Mouse (Mus musculus): ENCODE results near the gene Acyp1. TPM values are rescaled to one million over a fixed set of nuclear protein-coding genes. Genes with fewer than 3 reads are reported as not detected.
A peak's percentile ranks its signal among the peaks of the same experiment; 100 is the strongest.

Acyp1 gene
- polyA plus RNA-seq, 1 experiment from 2014 or later = 71.4 TPM

- Histone ChIP-seq H3K4me2 (replicated peaks; ENCODE audit: low read depth, low read length) (peak overlapping the region; percentile 86), H3K4me3 (ENCODE audit: low read depth, low read length) (peak overlapping the region; percentile 79), H3K27ac (ENCODE audit: low read depth, low read length) (no peak overlapping the region), H3K9ac (ENCODE audit: low read depth, low read length) (peak overlapping the region; percentile 90), H3K4me1 (replicated peaks; ENCODE audit: control insufficient read depth, insufficient read depth, low read length) (peaks cover 5% of the 10 kb centered on the region; the same call in 1 of the 2 replicates), H3K27me3 (ENCODE audit: control insufficient read depth, insufficient read depth, low read length) (no peaks in the 10 kb centered on the region), H3K9me3 (ENCODE audit: control insufficient read depth, low read length) (no peaks in the 10 kb centered on the region), H3K36me3 (ENCODE audit: control insufficient read depth, insufficient read depth, low read length) (no peaks in the 10 kb centered on the region)
- peak; percentile 57 for ATAC-seq (ENCODE audit: low FRiP score)
- DNase-seq (ENCODE audit: low spot score) = no peak
- WGBS = 7% methylated on average over 10 of the region's 10 CpGs
Observed at GRCm38 (mm10) chr12:85279396-85280080, 8.7 kb downstream of the Acyp1 start.

GRCm38 (mm10) chr12:85278919-85279318 lies 9.3 kb downstream of the Acyp1 start:
- H3K4me3 ChIP-seq (ENCODE audit: low read depth, low read length) = no peak overlapping the region
- no peak overlapping the region for H3K4me2 ChIP-seq (replicated peaks; ENCODE audit: low read depth, low read length)
- H3K4me1 ChIP-seq (replicated peaks; ENCODE audit: control insufficient read depth, insufficient read depth, low read length) = peaks cover 5% of the 10 kb centered on the region; the same call in 1 of the 2 replicates
- no peak for DNase-seq (ENCODE audit: low spot score)
- H3K27ac ChIP-seq (ENCODE audit: low read depth, low read length) = no peak overlapping the region
- WGBS = 96% methylated on average over 10 of the region's 10 CpGs
- ATAC-seq (ENCODE audit: low FRiP score) = no peak
- H3K27me3 ChIP-seq (ENCODE audit: control insufficient read depth, insufficient read depth, low read length) = no peaks in the 10 kb centered on the region
- no peaks in the 10 kb centered on the region for H3K9me3 ChIP-seq (ENCODE audit: control insufficient read depth, low read length)
- no peak overlapping the region for H3K9ac ChIP-seq (ENCODE audit: low read depth, low read length)
- H3K36me3 ChIP-seq (ENCODE audit: control insufficient read depth, insufficient read depth, low read length) = no peaks in the 10 kb centered on the region

- ATAC-seq (ENCODE audit: low FRiP score) = no peak
- no peaks in the 10 kb centered on the region for H3K9me3 ChIP-seq (ENCODE audit: control insufficient read depth, low read length)
- WGBS = 70% methylated on average over 5 of the region's 5 CpGs
- peaks cover 5% of the 10 kb centered on the region; the same call in 1 of the 2 replicates for H3K4me1 ChIP-seq (replicated peaks; ENCODE audit: control insufficient read depth, insufficient read depth, low read length)
- H3K9ac ChIP-seq (ENCODE audit: low read depth, low read length) = no peak overlapping the region
- no peaks in the 10 kb centered on the region for H3K36me3 ChIP-seq (ENCODE audit: control insufficient read depth, insufficient read depth, low read length)
- DNase-seq (ENCODE audit: low spot score) = no peak
- H3K4me3 ChIP-seq (ENCODE audit: low read depth, low read length) = no peak overlapping the region
- no peaks in the 10 kb centered on the region for H3K27me3 ChIP-seq (ENCODE audit: control insufficient read depth, insufficient read depth, low read length)
- no peak overlapping the region for H3K4me2 ChIP-seq (replicated peaks; ENCODE audit: low read depth, low read length)
- H3K27ac ChIP-seq (ENCODE audit: low read depth, low read length) = no peak overlapping the region
Observed at GRCm38 (mm10) chr12:85276273-85276672, 12.0 kb downstream of the Acyp1 start.

GRCm38 (mm10) chr12:85273508-85273907 lies 14.7 kb downstream of the Acyp1 start:
- Histone ChIP-seq H3K36me3 (ENCODE audit: control insufficient read depth, insufficient read depth, low read length) (no peaks in the 10 kb centered on the region), H3K4me1 (replicated peaks; ENCODE audit: control insufficient read depth, insufficient read depth, low read length) (no peaks in the 10 kb centered on the region), H3K27ac (ENCODE audit: low read depth, low read length) (no peak overlapping the region), H3K4me3 (ENCODE audit: low read depth, low read length) (no peak overlapping the region), H3K27me3 (ENCODE audit: control insufficient read depth, insufficient read depth, low read length) (no peaks in the 10 kb centered on the region), H3K4me2 (replicated peaks; ENCODE audit: low read depth, low read length) (no peak overlapping the region), H3K9me3 (ENCODE audit: control insufficient read depth, low read length) (no peaks in the 10 kb centered on the region), H3K9ac (ENCODE audit: low read depth, low read length) (no peak overlapping the region)
- no peak for ATAC-seq (ENCODE audit: low FRiP score)
- DNase-seq (ENCODE audit: low spot score) = no peak
- 69% methylated on average over 10 of the region's 10 CpGs for WGBS

GRCm38 (mm10) chr12:85271843-85272206 lies 16.4 kb downstream of the Acyp1 start:
- DNase-seq (ENCODE audit: low spot score) = no peak
- 74% methylated on average over 4 of the region's 4 CpGs for WGBS
- no peak overlapping the region for H3K27ac ChIP-seq (ENCODE audit: low read depth, low read length)
- H3K4me3 ChIP-seq (ENCODE audit: low read depth, low read length) = no peak overlapping the region
- no peaks in the 10 kb centered on the region for H3K9me3 ChIP-seq (ENCODE audit: control insufficient read depth, low read length)
- no peak overlapping the region for H3K4me2 ChIP-seq (replicated peaks; ENCODE audit: low read depth, low read length)
- H3K9ac ChIP-seq (ENCODE audit: low read depth, low read length) = no peak overlapping the region
- ATAC-seq (ENCODE audit: low FRiP score) = no peak
- no peaks in the 10 kb centered on the region for H3K4me1 ChIP-seq (replicated peaks; ENCODE audit: control insufficient read depth, insufficient read depth, low read length)
- H3K27me3 ChIP-seq (ENCODE audit: control insufficient read depth, insufficient read depth, low read length) = no peaks in the 10 kb centered on the region
- H3K36me3 ChIP-seq (ENCODE audit: control insufficient read depth, insufficient read depth, low read length) = no peaks in the 10 kb centered on the region

- DNase-seq (ENCODE audit: low spot score) (no peak), ATAC-seq (ENCODE audit: low FRiP score) (no peak)
- Histone ChIP-seq H3K9ac (ENCODE audit: low read depth, low read length) (no peak overlapping the region), H3K4me3 (ENCODE audit: low read depth, low read length) (no peak overlapping the region), H3K27ac (ENCODE audit: low read depth, low read length) (no peak overlapping the region), H3K4me2 (replicated peaks; ENCODE audit: low read depth, low read length) (no peak overlapping the region), H3K36me3 (ENCODE audit: control insufficient read depth, insufficient read depth, low read length) (no peaks in the 10 kb centered on the region), H3K27me3 (ENCODE audit: control insufficient read depth, insufficient read depth, low read length) (no peaks in the 10 kb centered on the region), H3K4me1 (replicated peaks; ENCODE audit: control insufficient read depth, insufficient read depth, low read length) (no peaks in the 10 kb centered on the region), H3K9me3 (ENCODE audit: control insufficient read depth, low read length) (no peaks in the 10 kb centered on the region)
- 75% methylated on average over 7 of the region's 7 CpGs for WGBS
Observed at GRCm38 (mm10) chr12:85271132-85271842, 17.0 kb downstream of the Acyp1 start.

- WGBS = 2% methylated on average over 35 of the region's 35 CpGs
- Histone ChIP-seq H3K36me3 (ENCODE audit: control insufficient read depth, insufficient read depth, low read length) (no peaks in the 10 kb centered on the region), H3K4me2 (replicated peaks; ENCODE audit: low read depth, low read length) (peak within 1 kb of the TSS; percentile 35), H3K9me3 (ENCODE audit: control insufficient read depth, low read length) (no peaks in the 10 kb centered on the region), H3K9ac (ENCODE audit: low read depth, low read length) (peak within 1 kb of the TSS; percentile 64), H3K27ac (ENCODE audit: low read depth, low read length) (peak within 1 kb of the TSS; percentile 67), H3K27me3 (ENCODE audit: control insufficient read depth, insufficient read depth, low read length) (no peaks in the 10 kb centered on the region), H3K4me3 (ENCODE audit: low read depth, low read length) (peak within 1 kb of the TSS; percentile 49), H3K4me1 (replicated peaks; ENCODE audit: control insufficient read depth, insufficient read depth, low read length) (no peaks in the 10 kb centered on the region)
- DNase-seq (ENCODE audit: low spot score) = peak; percentile 91
- peak; percentile 94 for ATAC-seq (ENCODE audit: low FRiP score)
Observed at GRCm38 (mm10) chr12:85270319-85270718, 17.9 kb downstream of the Acyp1 start, which contains the start of gene Mlh3. Gene Mlh3, minus strand, starts transcription at chr12:85270599.

- Histone ChIP-seq H3K9ac (ENCODE audit: low read depth, low read length) (peak overlapping the region; percentile 64), H3K36me3 (ENCODE audit: control insufficient read depth, insufficient read depth, low read length) (no peaks in the 10 kb centered on the region), H3K4me1 (replicated peaks; ENCODE audit: control insufficient read depth, insufficient read depth, low read length) (no peaks in the 10 kb centered on the region), H3K4me3 (ENCODE audit: low read depth, low read length) (peak overlapping the region; percentile 49), H3K27me3 (ENCODE audit: control insufficient read depth, insufficient read depth, low read length) (no peaks in the 10 kb centered on the region), H3K27ac (ENCODE audit: low read depth, low read length) (peak overlapping the region; percentile 67), H3K9me3 (ENCODE audit: control insufficient read depth, low read length) (no peaks in the 10 kb centered on the region), H3K4me2 (replicated peaks; ENCODE audit: low read depth, low read length) (peak overlapping the region; percentile 35)
- DNase-seq (ENCODE audit: low spot score) (no peak), ATAC-seq (ENCODE audit: low FRiP score) (peak; percentile 22; the same call in 1 of the 2 replicates)
- 61% methylated on average over 3 of the region's 3 CpGs for WGBS
Observed at GRCm38 (mm10) chr12:85269821-85270220, 18.4 kb downstream of the Acyp1 start.

GRCm38 (mm10) chr12:85266248-85266647 lies 22.0 kb downstream of the Acyp1 start:
- DNase-seq (ENCODE audit: low spot score) (no peak), ATAC-seq (ENCODE audit: low FRiP score) (no peak)
- no peak overlapping the region for H3K27ac ChIP-seq (ENCODE audit: low read depth, low read length)
- no peak overlapping the region for H3K4me2 ChIP-seq (replicated peaks; ENCODE audit: low read depth, low read length)
- H3K4me1 ChIP-seq (replicated peaks; ENCODE audit: control insufficient read depth, insufficient read depth, low read length) = no peaks in the 10 kb centered on the region
- H3K36me3 ChIP-seq (ENCODE audit: control insufficient read depth, insufficient read depth, low read length) = no peaks in the 10 kb centered on the region
- H3K4me3 ChIP-seq (ENCODE audit: low read depth, low read length) = no peak overlapping the region
- no peaks in the 10 kb centered on the region for H3K27me3 ChIP-seq (ENCODE audit: control insufficient read depth, insufficient read depth, low read length)
- no peaks in the 10 kb centered on the region for H3K9me3 ChIP-seq (ENCODE audit: control insufficient read depth, low read length)
- H3K9ac ChIP-seq (ENCODE audit: low read depth, low read length) = no peak overlapping the region
- WGBS = 95% methylated on average over 3 of the region's 3 CpGs
